Mouse (Mus musculus) G1E (cell line): ENCODE results near the gene Phlpp1. TPM values are rescaled to one million over a fixed set of nuclear protein-coding genes. Genes with fewer than 3 reads are reported as not detected.

Experiments
- ATAC-seq: 2 replicates; pipeline ENCODE4 v1.8.0; 2016; ENCODE audit warnings: mild to moderate bottlenecking; ENCODE audit not compliant: insufficient number of reproducible peaks, poor library complexity, low FRiP score, severe bottlenecking; ENCODE audit errors: extremely low read depth
- DNase-seq: peaks from one replicate; pipeline ENCODE4 v3.0.0; 2012; ENCODE audit warnings: low spot score
- H3K27me3 ChIP-seq: 2 replicates; pipeline ENCODE4 v1.6.1; 2012; ENCODE audit warnings: mild to moderate bottlenecking, low read length, inconsistent platforms; ENCODE audit not compliant: insufficient read depth
- H3K36me3 ChIP-seq: replicated peaks from 2 replicates; pipeline ENCODE3; 2012; ENCODE audit warnings: mild to moderate bottlenecking, inconsistent platforms
- H3K4me1 ChIP-seq: 2 replicates; pipeline ENCODE4 v1.6.1; 2012; ENCODE audit warnings: low read depth, low read length, inconsistent platforms, mixed read lengths; ENCODE audit not compliant: insufficient read depth
- H3K4me3 ChIP-seq: 2 replicates; pipeline ENCODE4 v1.5.1; 2012; ENCODE audit warnings: low read depth, mild to moderate bottlenecking, inconsistent platforms, low read length, moderate library complexity, mixed read lengths
- H3K9me3 ChIP-seq: replicated peaks from 2 replicates; pipeline ENCODE4 v1.6.1; 2012; ENCODE audit warnings: inconsistent platforms
- CTCF ChIP-seq: IDR thresholded peaks from 2 replicates; pipeline ENCODE4 v1.5.1; 2012; ENCODE audit warnings: low read depth, low read length, inconsistent platforms, mixed read lengths
- GATA1 ChIP-seq: IDR thresholded peaks from 2 replicates; pipeline ENCODE4 v1.6.1; 2012; ENCODE audit warnings: borderline replicate concordance, low read length, inconsistent platforms, mixed read lengths
- GATA2 ChIP-seq: IDR thresholded peaks from 2 replicates; pipeline ENCODE4 v1.6.1; 2012; ENCODE audit warnings: low read depth, low read length, inconsistent platforms, borderline replicate concordance
- POLR2AphosphoS5 ChIP-seq: IDR thresholded peaks from 2 replicates; pipeline ENCODE4 v1.6.1; 2012; ENCODE audit warnings: low read depth, low read length, inconsistent platforms; ENCODE audit not compliant: insufficient replicate concordance
- TAL1 ChIP-seq: conservative IDR thresholded peaks from 2 replicates; pipeline ENCODE4 v1.6.1; 2012; ENCODE audit warnings: low read depth, low read length, inconsistent platforms, mixed read lengths
- polyA plus RNA-seq: library from polyadenylated mRNA; stranded (reverse); fragments of >175 nt; gene quantifications from 2 replicates; pipeline ENCODE4 v1.2.3, GENCODE M21; 2012
- total RNA-seq, 2 experiments: library from RNA; stranded (forward) in 1 of 2; stranded (reverse) in 1 of 2; fragments of 200-1000 nt in 1 of 2; fragments of >200 nt in 1 of 2; fragmentation: Nextera tagmentation in 1 of 2; gene quantifications; 2 replicates each; pipeline ENCODE4 v1.2.3; 2014 to 2017

Phlpp1 gene
- total and polyA plus RNA-seq, 3 experiments: 6.6 to 25.3 (median 9.2) TPM

- ATAC-seq (no peak), DNase-seq (no peak)
- Histone ChIP-seq H3K4me1 (no peaks in the 10 kb centered on the region), H3K4me3 (no peak overlapping the region), H3K9me3 (no peaks in the 10 kb centered on the region), H3K36me3 (no peaks in the 10 kb centered on the region), H3K27me3 (no peaks in the 10 kb centered on the region)
- TF ChIP-seq GATA2: no peak
- no peak for TF ChIP-seq GATA1
- TF ChIP-seq TAL1: no peak
- no peak for TF ChIP-seq CTCF
- no peak for TF ChIP-seq POLR2AphosphoS5
Measured at GRCm38 (mm10) chr1:106142010-106142409, 29.5 kb upstream of the Phlpp1 start.

GRCm38 (mm10) chr1:106144534-106144933 lies 27.0 kb upstream of the Phlpp1 start:
- H3K27me3 ChIP-seq: no peaks in the 10 kb centered on the region
- no peaks in the 10 kb centered on the region for H3K36me3 ChIP-seq
- H3K9me3 ChIP-seq: no peaks in the 10 kb centered on the region
- DNase-seq: no peak
- no peak overlapping the region for H3K4me3 ChIP-seq
- no peak for TF ChIP-seq TAL1
- H3K4me1 ChIP-seq: no peaks in the 10 kb centered on the region; the same call in 1 of the 2 replicates
- ATAC-seq: no peak

DNA sequence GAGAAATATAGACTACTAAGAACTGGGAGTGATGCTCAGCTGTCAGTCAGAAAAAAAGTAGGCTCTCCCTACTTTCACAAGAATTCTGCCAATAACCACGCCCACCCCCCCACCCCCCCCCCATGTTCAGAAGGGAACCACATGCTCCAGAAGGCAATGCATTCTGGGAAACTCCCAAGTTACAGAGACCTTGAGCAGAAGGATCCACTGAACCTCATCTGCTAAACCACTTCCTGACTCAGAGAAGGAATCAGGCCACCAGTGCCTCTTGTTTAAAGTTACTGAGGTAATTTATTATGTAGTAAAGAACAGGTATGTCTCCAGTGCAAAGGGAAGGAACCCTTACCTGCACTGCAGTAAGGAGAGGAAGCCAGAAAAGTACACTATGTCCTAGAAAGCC lies 26.5 kb upstream of the Phlpp1 start:
- no peak overlapping the region for H3K4me3 ChIP-seq
- TF ChIP-seq GATA1: no peak
- TF ChIP-seq POLR2AphosphoS5: no peak
- TF ChIP-seq TAL1: no peak
- TF ChIP-seq CTCF: no peak
- no peak for TF ChIP-seq GATA2

GRCm38 (mm10) chr1:106145565-106146190 lies 25.9 kb upstream of the Phlpp1 start:
- DNase-seq: no peak
- TF ChIP-seq POLR2AphosphoS5 (no peak), GATA2 (no peak), GATA1 (no peak), CTCF (no peak), TAL1 (no peak)
- no peak for ATAC-seq
- no peaks in the 10 kb centered on the region for H3K27me3 ChIP-seq
- no peak overlapping the region for H3K4me3 ChIP-seq
- H3K4me1 ChIP-seq: no peaks in the 10 kb centered on the region; the same call in 1 of the 2 replicates
- H3K36me3 ChIP-seq: no peaks in the 10 kb centered on the region
- no peaks in the 10 kb centered on the region for H3K9me3 ChIP-seq

More for the DNA sequence above, 26.5 kb upstream of the Phlpp1 start:
- ATAC-seq (no peak), DNase-seq (no peak)
- Histone ChIP-seq H3K4me1 (no peaks in the 10 kb centered on the region; the same call in 1 of the 2 replicates), H3K9me3 (no peaks in the 10 kb centered on the region), H3K36me3 (no peaks in the 10 kb centered on the region), H3K27me3 (no peaks in the 10 kb centered on the region)

GRCm38 (mm10) chr1:106148386-106149380 lies 22.9 kb upstream of the Phlpp1 start:
- Histone ChIP-seq H3K4me3 (no peak overlapping the region), H3K4me1 (no peaks in the 10 kb centered on the region; the same call in 1 of the 2 replicates), H3K36me3 (no peaks in the 10 kb centered on the region), H3K9me3 (no peaks in the 10 kb centered on the region), H3K27me3 (no peaks in the 10 kb centered on the region)
- TF ChIP-seq GATA1: no peak
- TF ChIP-seq POLR2AphosphoS5: no peak
- TF ChIP-seq CTCF: no peak
- TF ChIP-seq TAL1: no peak
- TF ChIP-seq GATA2: no peak
- ATAC-seq: no peak
- DNase-seq: no peak

- Histone ChIP-seq H3K27me3 (peaks cover 6% of the 10 kb centered on the region; the same call in 1 of the 2 replicates), H3K9me3 (no peaks in the 10 kb centered on the region), H3K4me1 (no peaks in the 10 kb centered on the region; the same call in 1 of the 2 replicates), H3K36me3 (no peaks in the 10 kb centered on the region), H3K4me3 (no peak overlapping the region)
- TF ChIP-seq POLR2AphosphoS5 (no peak), CTCF (no peak), GATA2 (no peak), GATA1 (no peak)
- ATAC-seq (no peak), DNase-seq (no peak)
Measured at GRCm38 (mm10) chr1:106151846-106152245, 19.7 kb upstream of the Phlpp1 start.
